Mouse (Mus musculus) limb, embryonic 11.5 days (tissue): ENCODE measurements around the gene Sav1. TPM values are rescaled to one million over a fixed set of nuclear protein-coding genes. Genes with fewer than 3 reads are reported as not detected.

Experiments
- ATAC-seq: fragments of 200-750 bp; cut with Nextera tagmentation; 2 replicates; pipeline ENCODE4 v1.8.0; 2017; ENCODE audit warnings: low read depth; ENCODE audit not compliant: insufficient number of reproducible peaks, low FRiP score, low TSS enrichment
- DNase-seq: peaks from one replicate; pipeline ENCODE4 v3.0.0-alpha.2; 2015; ENCODE audit warnings: low spot score
- H3K27ac ChIP-seq: fragments of 300-500 bp; sonication (generic); replicated peaks from 2 replicates; pipeline ENCODE4 v1.5.1; 2014; ENCODE audit warnings: low read depth, mild to moderate bottlenecking, low read length
- H3K27me3 ChIP-seq: fragments of 300-500 bp; sonication (generic); 2 replicates; pipeline ENCODE4 v1.6.1; 2014; ENCODE audit warnings: mild to moderate bottlenecking, low read length, mixed read lengths; ENCODE audit not compliant: control insufficient read depth, insufficient read depth
- H3K36me3 ChIP-seq: fragments of 300-500 bp; sonication (generic); 2 replicates; pipeline ENCODE4 v1.6.1; 2014; ENCODE audit warnings: mild to moderate bottlenecking, low read length, moderate library complexity, mixed read lengths; ENCODE audit not compliant: control insufficient read depth, insufficient read depth
- H3K4me1 ChIP-seq: fragments of 300-500 bp; sonication (generic); 2 replicates; pipeline ENCODE4 v1.6.1; 2014; ENCODE audit warnings: low read length, mixed read lengths; ENCODE audit not compliant: control insufficient read depth, insufficient read depth
- H3K4me2 ChIP-seq: fragments of 300-500 bp; sonication (generic); 2 replicates; pipeline ENCODE4 v1.6.1; 2014; ENCODE audit warnings: low read depth, mild to moderate bottlenecking, moderate library complexity; ENCODE audit not compliant: severe bottlenecking
- H3K4me3 ChIP-seq: fragments of 300-500 bp; sonication (generic); 2 replicates; pipeline ENCODE4 v1.5.1; 2014; ENCODE audit warnings: low read depth, low read length
- H3K9ac ChIP-seq: fragments of 300-500 bp; sonication (generic); 2 replicates; pipeline ENCODE4 v1.6.1; 2014; ENCODE audit warnings: mild to moderate bottlenecking, low read length
- H3K9me3 ChIP-seq: fragments of 300-500 bp; sonication (generic); 2 replicates; pipeline ENCODE4 v1.6.1; 2016; ENCODE audit warnings: low read length; ENCODE audit not compliant: control insufficient read depth
- WGBS: fragments of 180-500 bp; shearing (Covaris S2); extraction: QIAGEN DNeasy Blood & Tissue Kit; methylation state at CpG from one replicate; pipeline ENCODE4 v1.1.7; 2014; 5-methylcytosine and 5-hydroxymethylcytosine counted together
- polyA plus RNA-seq: library from polyadenylated mRNA; unstranded; fragments of >200 nt; fragmentation: Nextera tagmentation; extraction: Ambion mirVana; gene quantifications from 2 replicates; pipeline ENCODE4 v1.2.1, GENCODE M21; 2014

Gene Sav1
- polyA plus RNA-seq, 1 experiment from 2014 or later: 12.7 TPM

DNA sequence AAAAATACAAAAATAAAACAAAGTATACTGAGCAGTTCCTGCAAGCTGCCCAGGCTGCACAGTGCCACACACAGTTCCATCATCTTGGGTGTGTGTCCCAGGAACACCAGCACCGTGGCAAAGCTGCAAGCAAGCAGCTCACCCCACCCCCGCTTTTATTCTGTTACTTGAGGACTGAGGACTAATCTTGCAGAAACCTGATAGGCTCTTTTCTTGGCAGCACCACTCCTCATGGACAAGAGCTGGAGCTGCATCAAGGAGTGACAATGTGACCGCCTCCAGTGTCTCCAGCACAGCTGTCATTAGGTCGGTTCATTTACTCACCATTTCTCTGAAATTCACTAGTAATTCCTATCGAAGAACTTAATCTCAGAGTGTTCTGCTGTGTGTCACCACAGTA is 18.6 kb downstream of the Sav1 start:
- Histone ChIP-seq H3K4me1 (no peaks in the 10 kb centered on the region), H3K9me3 (no peaks in the 10 kb centered on the region), H3K9ac (no peak overlapping the region), H3K27ac (no peak overlapping the region), H3K4me3 (no peak overlapping the region), H3K27me3 (no peaks in the 10 kb centered on the region), H3K36me3 (peaks cover 7% of the 10 kb centered on the region; the same call in 1 of the 2 replicates), H3K4me2 (no peak overlapping the region)
- 81% methylated on average over 5 of the region's 5 CpGs for WGBS
- DNase-seq (no peak), ATAC-seq (no peak)

DNA sequence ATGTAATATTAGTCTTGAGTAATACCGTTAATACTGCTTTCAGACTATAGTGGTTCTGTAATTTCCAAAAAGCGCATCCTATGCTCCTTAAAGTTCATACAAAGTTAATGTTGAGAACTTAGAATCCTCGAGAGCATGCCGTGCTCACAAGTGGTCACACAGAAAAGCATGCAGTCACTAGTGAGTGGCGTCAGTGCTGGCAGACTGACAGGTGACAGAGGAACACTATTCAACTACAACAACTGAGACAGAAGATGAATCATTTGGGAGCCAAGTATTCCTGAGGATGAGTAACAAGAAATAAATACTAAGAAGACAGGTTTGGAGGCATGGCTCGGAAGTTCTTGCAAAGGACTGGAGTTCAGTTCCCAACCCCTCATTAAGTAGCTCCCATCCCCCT is 19.7 kb downstream of the Sav1 start:
- H3K4me2 ChIP-seq: no peak overlapping the region
- DNase-seq: no peak
- no peaks in the 10 kb centered on the region for H3K9me3 ChIP-seq
- no peak overlapping the region for H3K9ac ChIP-seq
- no peak overlapping the region for H3K27ac ChIP-seq
- no peak for ATAC-seq
- H3K4me3 ChIP-seq: no peak overlapping the region
- no peaks in the 10 kb centered on the region for H3K27me3 ChIP-seq
- H3K36me3 ChIP-seq: peaks cover 7% of the 10 kb centered on the region; the same call in 1 of the 2 replicates
- no peaks in the 10 kb centered on the region for H3K4me1 ChIP-seq
- 89% methylated on average over 6 of the region's 6 CpGs for WGBS

DNA sequence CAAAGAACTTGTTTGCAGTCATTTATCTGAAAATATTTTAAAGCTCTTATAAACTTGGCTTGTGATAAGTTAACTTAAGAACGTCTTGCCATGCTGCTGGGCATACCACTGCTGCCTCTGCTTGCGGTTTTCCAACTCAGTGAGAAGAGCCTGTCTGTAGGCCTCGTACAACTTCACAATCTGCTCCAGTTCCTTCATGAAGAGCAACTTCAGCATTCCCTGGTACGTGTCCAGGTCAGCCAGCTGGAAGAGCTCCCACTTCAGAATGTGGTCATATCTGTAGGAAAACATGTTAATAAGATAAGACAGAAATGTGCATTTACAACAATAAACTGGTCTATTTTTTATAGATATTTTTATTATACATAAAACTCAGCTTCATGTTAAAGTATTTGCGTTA is 20.7 kb downstream of the Sav1 start:
- DNase-seq: no peak
- H3K4me2 ChIP-seq: no peak overlapping the region
- peaks cover 7% of the 10 kb centered on the region; the same call in 1 of the 2 replicates for H3K36me3 ChIP-seq
- H3K9me3 ChIP-seq: no peaks in the 10 kb centered on the region
- no peak overlapping the region for H3K27ac ChIP-seq
- no peaks in the 10 kb centered on the region for H3K4me1 ChIP-seq
- 91% methylated on average over 5 of the region's 5 CpGs for WGBS
- no peaks in the 10 kb centered on the region for H3K27me3 ChIP-seq
- no peak overlapping the region for H3K4me3 ChIP-seq
- no peak overlapping the region for H3K9ac ChIP-seq
- no peak for ATAC-seq

DNA sequence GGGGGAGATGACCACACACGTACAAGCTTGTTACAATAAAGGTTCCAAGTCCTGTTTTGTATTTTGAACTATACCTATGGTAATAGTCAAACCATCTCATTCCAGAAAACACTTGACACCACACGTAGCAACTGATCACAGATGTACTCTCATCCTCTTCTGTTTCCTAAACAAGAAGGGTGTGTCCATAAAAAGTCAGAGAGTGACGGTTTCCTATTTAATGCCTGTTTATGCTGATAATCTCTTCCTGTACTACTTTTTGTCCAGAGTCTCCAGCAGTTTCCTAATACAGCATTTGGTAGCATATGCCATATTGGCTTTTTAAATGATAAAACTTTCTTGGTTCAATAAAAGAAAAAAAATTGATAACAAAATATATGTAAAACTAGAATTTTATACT is 21.2 kb downstream of the Sav1 start:
- no peak for DNase-seq
- H3K9ac ChIP-seq: no peak overlapping the region
- no peaks in the 10 kb centered on the region for H3K27me3 ChIP-seq
- H3K36me3 ChIP-seq: peaks cover 7% of the 10 kb centered on the region; the same call in 1 of the 2 replicates
- no peak overlapping the region for H3K4me2 ChIP-seq
- WGBS: 89% methylated on average over 3 of the region's 3 CpGs
- no peak overlapping the region for H3K4me3 ChIP-seq
- H3K27ac ChIP-seq: no peak overlapping the region
- H3K9me3 ChIP-seq: no peaks in the 10 kb centered on the region
- H3K4me1 ChIP-seq: no peaks in the 10 kb centered on the region
- ATAC-seq: no peak

DNA sequence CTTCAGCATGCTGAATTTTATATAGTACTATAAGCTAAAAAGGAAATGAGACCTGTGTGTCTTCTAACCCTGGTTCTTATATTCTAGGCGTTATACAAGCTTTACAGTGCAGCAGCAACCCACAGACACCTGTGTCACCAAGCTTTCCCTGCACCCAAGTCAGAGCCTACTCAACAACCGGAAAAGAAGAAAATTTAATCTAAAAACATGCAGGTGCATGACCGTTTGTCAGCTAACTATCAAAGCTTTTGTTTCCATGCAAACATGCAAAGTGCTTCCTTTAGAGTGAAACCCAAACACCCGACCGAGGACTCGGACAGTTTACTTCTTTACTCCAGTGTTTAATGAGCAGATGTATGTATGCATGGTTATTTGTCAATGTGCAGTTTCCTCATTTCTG is 23.7 kb downstream of the Sav1 start:
- H3K27me3 ChIP-seq: no peaks in the 10 kb centered on the region
- H3K4me1 ChIP-seq: no peaks in the 10 kb centered on the region
- DNase-seq (no peak), ATAC-seq (no peak)
- no peaks in the 10 kb centered on the region for H3K9me3 ChIP-seq
- H3K4me2 ChIP-seq: no peak overlapping the region
- no peak overlapping the region for H3K27ac ChIP-seq
- 91% methylated on average over 6 of the region's 6 CpGs for WGBS
- H3K4me3 ChIP-seq: no peak overlapping the region
- H3K9ac ChIP-seq: no peak overlapping the region
- H3K36me3 ChIP-seq: peaks cover 7% of the 10 kb centered on the region; the same call in 1 of the 2 replicates

DNA sequence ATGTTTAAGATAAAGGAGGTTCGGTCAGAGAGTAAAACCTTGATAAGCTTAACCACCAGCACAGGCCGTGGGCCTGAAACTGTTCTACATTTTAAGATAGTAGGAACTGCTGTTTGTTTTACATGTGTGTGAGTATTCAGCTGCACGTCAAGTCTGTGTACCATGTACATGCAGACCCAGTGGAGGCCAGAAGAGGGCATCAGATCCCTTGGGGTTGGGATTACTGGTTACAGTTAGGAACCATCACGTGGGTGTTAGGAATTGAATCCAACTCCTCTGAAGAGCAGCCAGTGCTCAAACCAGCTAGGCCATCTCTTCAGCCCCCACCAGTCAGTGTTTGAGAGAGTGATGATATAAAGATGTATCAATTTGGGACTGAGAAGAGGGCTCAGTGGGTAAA is 24.3 kb downstream of the Sav1 start:
- DNase-seq: peak; percentile 54

DNA sequence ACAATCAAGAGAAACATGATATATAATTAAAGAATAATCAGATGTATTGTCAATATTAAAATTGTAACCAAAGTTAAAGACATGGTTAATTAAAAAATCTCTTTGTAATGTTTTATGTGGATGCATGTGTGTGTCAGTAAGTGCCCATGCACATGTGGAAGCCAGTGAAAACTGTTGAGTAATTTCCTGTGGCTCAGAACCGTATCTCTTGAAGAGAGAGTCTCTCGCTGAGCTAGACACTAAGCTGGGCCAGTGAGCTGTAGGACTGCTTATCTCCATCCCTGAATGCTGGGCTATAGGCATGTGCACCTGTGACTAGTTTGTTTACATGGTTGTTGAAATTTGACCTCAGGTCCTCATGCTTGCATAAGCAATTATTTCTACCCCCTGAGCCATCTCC is 29.4 kb downstream of the Sav1 start:
- H3K9me3 ChIP-seq: no peaks in the 10 kb centered on the region
- H3K36me3 ChIP-seq: no peaks in the 10 kb centered on the region
- ATAC-seq (no peak), DNase-seq (no peak)
- H3K4me2 ChIP-seq: no peak overlapping the region
- H3K9ac ChIP-seq: no peak overlapping the region
- no peaks in the 10 kb centered on the region for H3K4me1 ChIP-seq
- H3K27ac ChIP-seq: no peak overlapping the region
- no peak overlapping the region for H3K4me3 ChIP-seq
- WGBS: 89% methylated on average over 2 of the region's 2 CpGs
- no peaks in the 10 kb centered on the region for H3K27me3 ChIP-seq

More for the DNA sequence above, 24.3 kb downstream of the Sav1 start:
- Histone ChIP-seq H3K4me2 (no peak overlapping the region), H3K4me3 (no peak overlapping the region), H3K9me3 (no peaks in the 10 kb centered on the region), H3K27ac (no peak overlapping the region), H3K4me1 (no peaks in the 10 kb centered on the region), H3K27me3 (no peaks in the 10 kb centered on the region), H3K9ac (no peak overlapping the region), H3K36me3 (peaks cover 7% of the 10 kb centered on the region; the same call in 1 of the 2 replicates)
- no peak for ATAC-seq
- WGBS: 70% methylated on average over 4 of the region's 4 CpGs

DNA sequence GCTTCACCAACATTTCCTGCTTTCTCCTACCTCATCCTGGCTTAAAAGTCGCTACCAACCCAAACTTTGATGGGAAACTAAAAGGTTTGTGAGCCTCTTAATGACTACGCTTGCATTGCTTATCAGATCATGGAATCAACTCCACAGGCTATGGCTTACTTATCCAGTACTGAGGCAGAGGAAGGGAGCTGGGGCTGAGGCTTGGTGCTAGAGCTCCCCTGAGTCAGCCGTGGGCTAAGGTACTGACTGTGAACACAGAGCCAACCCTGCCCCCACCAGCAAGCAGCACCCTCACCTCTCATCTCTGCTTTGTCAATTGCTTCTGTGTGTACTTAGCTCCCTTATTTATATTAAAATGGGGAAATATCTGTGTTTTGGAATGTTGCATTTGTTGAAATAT is 39.3 kb downstream of the Sav1 start:
- Histone ChIP-seq H3K4me2 (no peak overlapping the region), H3K27me3 (no peaks in the 10 kb centered on the region), H3K9ac (no peak overlapping the region), H3K9me3 (no peaks in the 10 kb centered on the region), H3K4me1 (no peaks in the 10 kb centered on the region), H3K36me3 (no peaks in the 10 kb centered on the region), H3K4me3 (no peak overlapping the region), H3K27ac (no peak overlapping the region)
- WGBS: 72% methylated on average over 3 of the region's 3 CpGs
- DNase-seq: no peak
- ATAC-seq: no peak

DNA sequence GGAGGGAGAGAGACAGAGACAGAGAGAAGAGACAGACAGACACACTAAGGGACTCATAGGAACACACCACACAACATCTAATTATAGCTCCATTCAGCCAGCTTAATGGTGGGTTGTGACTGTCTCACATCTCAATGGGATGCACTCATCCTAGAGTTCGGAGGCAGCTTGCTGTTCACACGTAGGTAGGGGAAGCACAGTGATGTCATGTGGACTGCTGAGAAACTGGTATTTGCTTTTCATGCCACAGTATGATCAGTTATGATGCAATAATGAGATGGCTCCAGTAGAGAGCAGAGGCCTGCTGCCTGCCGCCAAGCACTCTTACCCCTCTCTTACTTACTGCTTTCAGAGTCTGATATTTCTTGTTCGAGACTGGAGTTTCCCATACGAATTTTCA is 40.9 kb downstream of the Sav1 start:
- ATAC-seq (no peak), DNase-seq (no peak)
- H3K9ac ChIP-seq: no peak overlapping the region
- H3K27me3 ChIP-seq: no peaks in the 10 kb centered on the region
- H3K27ac ChIP-seq: no peak overlapping the region
- 93% methylated on average over 5 of the region's 5 CpGs for WGBS
- no peaks in the 10 kb centered on the region for H3K9me3 ChIP-seq
- H3K4me2 ChIP-seq: no peak overlapping the region
- H3K36me3 ChIP-seq: no peaks in the 10 kb centered on the region
- H3K4me1 ChIP-seq: no peaks in the 10 kb centered on the region
- no peak overlapping the region for H3K4me3 ChIP-seq
